Comparison of ENCODE assay signal across 8 mouse cellular contexts in the genomic region with DNA sequence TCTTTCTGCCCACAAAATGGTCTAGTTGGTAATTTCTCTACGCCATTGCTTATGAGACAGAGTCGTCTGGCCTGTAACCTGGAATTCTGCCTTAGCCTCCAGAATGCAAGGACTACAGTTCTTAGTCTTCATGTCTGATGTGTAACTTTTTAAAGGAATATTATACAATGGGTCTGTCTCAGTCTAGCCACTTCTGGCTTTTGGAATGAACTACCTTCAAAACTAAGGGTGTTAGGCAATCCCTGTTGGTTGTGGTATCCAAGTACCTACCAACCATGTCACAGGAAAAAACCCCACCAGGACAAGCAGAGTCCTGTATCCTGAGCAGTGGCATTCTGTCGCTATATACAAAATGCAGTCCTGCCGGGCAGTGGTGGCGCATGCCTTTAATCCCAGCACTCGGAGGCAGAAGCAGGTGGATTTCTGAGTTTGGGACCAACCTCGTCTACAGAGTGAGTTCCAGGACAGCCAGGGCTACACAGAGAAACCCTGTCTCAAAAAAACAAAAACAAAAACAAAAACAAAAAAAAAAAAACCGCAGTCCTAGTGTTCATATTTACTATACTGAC. TPM values are rescaled to one million over a fixed set of nuclear protein-coding genes. Genes with fewer than 3 reads are reported as not detected.
A peak's percentile ranks its signal among the peaks of the same experiment; 100 is the strongest.
DNase-seq lines count a peak whose midpoint lies in the region; ATAC-seq and TF ChIP-seq lines count a peak whose summit lies in the region.

No protein-coding gene starts in this region.

- no peak for DNase-seq in cerebellum, adult 2 months
- no peak for DNase-seq in cerebellum, adult 8-10 months
- DNase-seq in testis, postnatal 14 days (ENCODE audit: low spot score) = no peak
- no peak for DNase-seq in layer of hippocampus, postnatal 14 days (ENCODE audit: low spot score in 2 of 2)
- DNase-seq in urinary bladder, postnatal 10 days (ENCODE audit: low spot score) = no peak
- DNase-seq in adrenal gland, postnatal 10 days = no peak

- ATAC-seq in liver, embryonic 12.5 days = no peak

- H3K4me3 ChIP-seq in cerebellum, adult 2 months (replicated peaks; ENCODE audit: insufficient read depth, low read depth, low read length) = no peak overlapping the region
- peak overlapping the region; percentile 83 for H3K4me3 ChIP-seq in testis, adult 2 months (ENCODE audit: control insufficient read depth, low read depth, low read length)
- peak overlapping the region; percentile 99 for H3K4me3 ChIP-seq in liver, embryonic 12.5 days

- H3K27ac ChIP-seq in cerebellum, adult 2 months (ENCODE audit: insufficient read depth, low read length) = peak overlapping the region; percentile 78; the same call in 1 of the 2 replicates
- peak overlapping the region; percentile 84 for H3K27ac ChIP-seq in testis, adult 2 months (ENCODE audit: control insufficient read depth, insufficient read depth, low read depth, low read length)
- peak overlapping the region; percentile 96 for H3K27ac ChIP-seq in liver, embryonic 12.5 days

- WGBS in cerebellum, adult 2 months = 54% methylated on average over 8 of the region's 8 CpGs
- 80% methylated on average over 8 of the region's 8 CpGs for WGBS in liver, embryonic 12.5 days (ENCODE audit: insufficient replicate concordance)

- H3K9ac ChIP-seq in liver, embryonic 12.5 days = peak overlapping the region; percentile 84

- TF ChIP-seq CTCF in cerebellum, adult 2 months (IDR thresholded peaks at IDR 0.05; ENCODE audit: borderline replicate concordance, insufficient read depth, low read depth, low read length) = no peak
- TF ChIP-seq CTCF in testis, adult 2 months (IDR thresholded peaks at IDR 0.05; ENCODE audit: control insufficient read depth, insufficient read depth, insufficient replicate concordance, low read depth, low read length) = no peak

- peak overlapping the region; percentile 75 for H3K4me2 ChIP-seq in liver, embryonic 12.5 days

- no peaks in the 10 kb centered on the region for H3K27me3 ChIP-seq in cerebellum, adult 2 months (ENCODE audit: control insufficient read depth, insufficient read depth, low read length)
- no peaks in the 10 kb centered on the region for H3K27me3 ChIP-seq in testis, adult 2 months (ENCODE audit: control insufficient read depth, insufficient read depth, low read length)
- H3K27me3 ChIP-seq in liver, embryonic 12.5 days (replicated peaks) = peaks cover 4% of the 10 kb centered on the region; the same call in 1 of the 2 replicates

- H3K36me3 ChIP-seq in testis, adult 2 months (ENCODE audit: control insufficient read depth, insufficient read depth, low read length) = no peaks in the 10 kb centered on the region
- peaks cover 28% of the 10 kb centered on the region for H3K36me3 ChIP-seq in liver, embryonic 12.5 days

- peaks cover 4% of the 10 kb centered on the region; the same call in 1 of the 2 replicates for H3K4me1 ChIP-seq in cerebellum, adult 2 months (ENCODE audit: control insufficient read depth, insufficient read depth, low read length)
- H3K4me1 ChIP-seq in testis, adult 2 months (ENCODE audit: control insufficient read depth, insufficient read depth, low read length) = peaks cover 4% of the 10 kb centered on the region; the same call in 1 of the 2 replicates
- H3K4me1 ChIP-seq in liver, embryonic 12.5 days = peaks cover 50% of the 10 kb centered on the region

- H3K9me3 ChIP-seq in liver, embryonic 12.5 days (replicated peaks) = no peaks in the 10 kb centered on the region

- TF ChIP-seq POLR2A in cerebellum, adult 2 months (IDR thresholded peaks at IDR 0.05; ENCODE audit: borderline replicate concordance, insufficient read depth, low read length) = no peak
- TF ChIP-seq POLR2A in testis, adult 2 months (IDR thresholded peaks at IDR 0.05; ENCODE audit: control insufficient read depth, low read depth, low read length) = no peak

RNA-seq across cellular contexts. Expression of a gene that starts 1.4 kb away (rescaled TPM):
- 647 and 663 TPM in 2 replicates for polyA plus RNA-seq in cerebellum, adult 2 months (2012; rRNA removed)
- 2,564 and 2,638 TPM in 2 replicates for polyA plus RNA-seq in testis, adult 2 months (2012; rRNA removed)
- polyA plus RNA-seq in liver, embryonic 12.5 days (2016; fragmentation: Nextera tagmentation; extraction: Ambion mirVana) = 901 and 931 TPM in 2 replicates
- total RNA-seq in layer of hippocampus, postnatal 14 days (2021) = 100 to 1,000 TPM; 415 to 455 TPM
- total RNA-seq in adrenal gland, postnatal 10 days (2021) = 100 to 1,000 TPM; 264 to 293 TPM

RNA-seq across cellular contexts. Expression of a gene that starts 7.3 kb away (rescaled TPM):
- 0.10 and 0.11 TPM in 2 replicates for polyA plus RNA-seq in cerebellum, adult 2 months (2012; rRNA removed)
- polyA plus RNA-seq in testis, adult 2 months (2012; rRNA removed) = 552 and 576 TPM in 2 replicates
- 1.2 TPM in 1 of 2 replicates, not detected in the other for polyA plus RNA-seq in liver, embryonic 12.5 days (2016; fragmentation: Nextera tagmentation; extraction: Ambion mirVana)
- total RNA-seq in layer of hippocampus, postnatal 14 days (2021) = not detected
- not detected for total RNA-seq in adrenal gland, postnatal 10 days (2021)

RNA-seq across cellular contexts. Expression of a gene that starts 8.3 kb away (rescaled TPM):
- 0.73 and 0.92 TPM in 2 replicates for polyA plus RNA-seq in cerebellum, adult 2 months (2012; rRNA removed)
- 0.48 and 0.55 TPM in 2 replicates for polyA plus RNA-seq in testis, adult 2 months (2012; rRNA removed)
- 0.17 TPM in 1 of 2 replicates, not detected in the other for polyA plus RNA-seq in liver, embryonic 12.5 days (2016; fragmentation: Nextera tagmentation; extraction: Ambion mirVana)
- not detected for total RNA-seq in layer of hippocampus, postnatal 14 days (2021)
- total RNA-seq in adrenal gland, postnatal 10 days (2021) = not detected

RNA-seq across cellular contexts. Expression of a gene that starts 10.7 kb away (rescaled TPM):
- not detected in 2 replicates for polyA plus RNA-seq in cerebellum, adult 2 months (2012; rRNA removed)
- 0.05 TPM in 1 of 2 replicates, not detected in the other for polyA plus RNA-seq in testis, adult 2 months (2012; rRNA removed)
- polyA plus RNA-seq in liver, embryonic 12.5 days (2016; fragmentation: Nextera tagmentation; extraction: Ambion mirVana) = 0.10 and 0.11 TPM in 2 replicates
- total RNA-seq in layer of hippocampus, postnatal 14 days (2021) = not detected
- not detected for total RNA-seq in adrenal gland, postnatal 10 days (2021)

RNA-seq across cellular contexts. Expression of a gene that starts 11.5 kb away (rescaled TPM):
- not detected in 2 replicates for polyA plus RNA-seq in cerebellum, adult 2 months (2012; rRNA removed)
- 244 and 247 TPM in 2 replicates for polyA plus RNA-seq in testis, adult 2 months (2012; rRNA removed)
- polyA plus RNA-seq in liver, embryonic 12.5 days (2016; fragmentation: Nextera tagmentation; extraction: Ambion mirVana) = not detected in 2 replicates
- not detected for total RNA-seq in layer of hippocampus, postnatal 14 days (2021)
- total RNA-seq in adrenal gland, postnatal 10 days (2021) = not detected

Comparison
In these comparisons a context has a peak if more than half of its experiments do, and no peak if none do; other contexts are left out.
1. RNA of a gene that starts 7.3 kb away (polyA plus RNA-seq): 552 to 576 TPM in testis, adult 2 months; 1.2 TPM in liver, embryonic 12.5 days and 0.10 to 0.11 TPM in cerebellum, adult 2 months; every median in the first group is over 100 times any median in the second.
2. Peak in every context shown above with its lines, with median percentiles within 50 percentile points of each other: H3K27ac ChIP-seq.